ENCODE assay signal across 13 mouse cellular contexts in genomic region chr8:92427801-92428200, GRCm38 (mm10).
DNase-seq lines count a peak whose midpoint lies in the region; ATAC-seq lines count a peak whose summit lies in the region.
"Had no signal": no experiment of that assay in that cellular context is flagged by ENCODE, and none has a peak within 500 bp of the region (broad histone marks: within the 10 kb centered on the region; RNA-seq: fewer than 3 reads in every experiment).

No protein-coding gene starts in this region.

- WGBS in forebrain, embryonic 11.5 days: 82% methylated on average over 9 of the region's 9 CpGs

- no peak for ATAC-seq in forebrain, embryonic 11.5 days (replicated peaks; ENCODE audit: low FRiP score)
- ATAC-seq: intestine, embryonic 16.5 days; midbrain, embryonic 16.5 days had no signal

- H3K4me2 ChIP-seq in forebrain, embryonic 11.5 days (ENCODE audit: low read depth, low read length, severe bottlenecking): no peak overlapping the region
- H3K4me2 ChIP-seq: heart, embryonic 13.5 days; limb, embryonic 13.5 days had no signal

- peak; percentile 4 for DNase-seq in kidney, postnatal 14 days
- DNase-seq in kidney, postnatal 10 days: no peak
- peak; percentile 78 for DNase-seq in cerebellum, adult 9-10 months
- DNase-seq in layer of hippocampus, adult 9-10 months (ENCODE audit: low spot score): peak; percentile 17
- DNase-seq in right cerebral cortex, postnatal 25 days: peak; percentile 41
- DNase-seq in spleen, postnatal 14 days (ENCODE audit: low spot score in 2 of 2): no peak
- no peak for DNase-seq in forebrain, embryonic 11.5 days (ENCODE audit: low spot score)
- DNase-seq: lung, postnatal 14 days had no signal

- H3K9me3 ChIP-seq in forebrain, embryonic 11.5 days (ENCODE audit: control insufficient read depth, low read length): no peaks in the 10 kb centered on the region
- H3K9me3 ChIP-seq: heart, embryonic 13.5 days; limb, embryonic 13.5 days had no signal

- H3K4me3 ChIP-seq in forebrain, embryonic 11.5 days (ENCODE audit: low read depth, low read length): no peak overlapping the region
- H3K4me3 ChIP-seq: heart, embryonic 13.5 days; limb, embryonic 13.5 days had no signal

- H3K27ac ChIP-seq in forebrain, embryonic 11.5 days (ENCODE audit: low read depth, low read length): no peak overlapping the region
- H3K27ac ChIP-seq: heart, embryonic 13.5 days; limb, embryonic 13.5 days; stomach, postnatal 0 days had no signal

- H3K36me3 ChIP-seq in forebrain, embryonic 11.5 days (ENCODE audit: control insufficient read depth, insufficient read depth, low read length): no peaks in the 10 kb centered on the region
- H3K36me3 ChIP-seq: heart, embryonic 13.5 days; limb, embryonic 13.5 days had no signal

- no peak overlapping the region for H3K9ac ChIP-seq in forebrain, embryonic 11.5 days (ENCODE audit: low read length)
- H3K9ac ChIP-seq: heart, embryonic 13.5 days; limb, embryonic 13.5 days had no signal

- H3K27me3 ChIP-seq in forebrain, embryonic 11.5 days (ENCODE audit: control insufficient read depth, insufficient read depth, low read length): no peaks in the 10 kb centered on the region

- no peaks in the 10 kb centered on the region for H3K4me1 ChIP-seq in forebrain, embryonic 11.5 days (replicated peaks; ENCODE audit: control insufficient read depth, insufficient read depth, low read length)
- H3K4me1 ChIP-seq: heart, embryonic 13.5 days; limb, embryonic 13.5 days had no signal

Comparison
In these comparisons a context has a peak if more than half of its experiments do, and no peak if none do; other contexts are left out.
1. DNase-seq: peak in kidney, postnatal 14 days (single experiment), cerebellum, adult 9-10 months (single experiment), layer of hippocampus, adult 9-10 months (single experiment) and right cerebral cortex, postnatal 25 days (single experiment); none in kidney, postnatal 10 days (single experiment), spleen, postnatal 14 days (0 of 2) and forebrain, embryonic 11.5 days (single experiment).